Mouse (Mus musculus) kidney, embryonic 16.5 days (tissue): Measurements from ENCODE around the gene Aagab. TPM values are rescaled to one million over a fixed set of nuclear protein-coding genes. Genes with fewer than 3 reads are reported as not detected.

Source experiments
- ATAC-seq: fragments of 200-750 bp; cut with Nextera tagmentation; 2 replicates; pipeline ENCODE4 v1.8.0; 2017; ENCODE audit warnings: moderate TSS enrichment; ENCODE audit not compliant: low FRiP score, low TSS enrichment
- H3K27ac ChIP-seq: fragments of 300-500 bp; sonication (generic); 2 replicates; pipeline ENCODE4 v1.5.1; 2014; ENCODE audit warnings: low read length
- H3K27me3 ChIP-seq: fragments of 300-500 bp; sonication (generic); 2 replicates; pipeline ENCODE4 v1.6.1; 2014; ENCODE audit warnings: low read length, control low read depth, mixed read lengths; ENCODE audit not compliant: insufficient read depth
- H3K36me3 ChIP-seq: fragments of 300-500 bp; sonication (generic); 2 replicates; pipeline ENCODE4 v1.6.1; 2014; ENCODE audit warnings: low read length, control low read depth, mixed read lengths; ENCODE audit not compliant: insufficient read depth
- H3K4me1 ChIP-seq: fragments of 300-500 bp; sonication (generic); 2 replicates; pipeline ENCODE4 v1.6.1; 2014; ENCODE audit warnings: low read length, control low read depth, mixed read lengths; ENCODE audit not compliant: insufficient read depth
- H3K4me2 ChIP-seq: fragments of 300-500 bp; sonication (generic); replicated peaks from 2 replicates; pipeline ENCODE4 v1.6.1; 2014; ENCODE audit warnings: low read depth, low read length
- H3K4me3 ChIP-seq: fragments of 300-500 bp; sonication (generic); 2 replicates; pipeline ENCODE4 v1.5.1; 2014; ENCODE audit warnings: mild to moderate bottlenecking, low read length
- H3K9ac ChIP-seq: fragments of 300-500 bp; sonication (generic); replicated peaks from 2 replicates; pipeline ENCODE4 v1.6.1; 2014; ENCODE audit warnings: low read length
- H3K9me3 ChIP-seq: fragments of 300-500 bp; sonication (generic); 2 replicates; pipeline ENCODE4 v1.6.1; 2016; ENCODE audit warnings: low read length, control low read depth
- WGBS: fragments of 180-500 bp; shearing (Covaris S2); extraction: QIAGEN DNeasy Blood & Tissue Kit; methylation state at CpG from one replicate; pipeline ENCODE4 v1.1.7; 2014; 5-methylcytosine and 5-hydroxymethylcytosine counted together
- polyA plus RNA-seq: library from polyadenylated mRNA; unstranded; fragments of >200 nt; fragmentation: Nextera tagmentation; extraction: Ambion mirVana; gene quantifications from 2 replicates; pipeline ENCODE4 v1.2.1, GENCODE M21; 2015

Aagab gene
- polyA plus RNA-seq, 1 experiment from 2014 or later = 38.3 TPM

DNA sequence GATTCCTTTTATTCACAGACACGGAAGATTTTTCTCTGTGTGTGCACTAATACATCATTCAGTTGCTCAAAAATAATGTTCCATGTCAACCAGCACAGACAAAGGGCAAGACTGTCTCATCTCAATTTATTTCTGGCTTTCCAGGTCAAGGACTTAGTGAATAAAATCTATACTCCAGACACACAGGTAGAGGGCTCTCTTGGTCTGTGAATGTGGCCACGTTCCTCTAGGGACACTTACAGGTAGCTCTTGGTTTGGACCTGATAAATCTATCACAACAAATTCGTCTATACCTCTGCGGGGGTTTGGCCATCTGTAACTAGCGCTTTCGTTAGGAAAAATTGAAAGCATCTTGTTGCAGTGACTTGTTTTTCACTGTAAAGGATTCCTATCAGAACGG, 29.6 kb upstream of the Aagab start:
- no peak overlapping the region for H3K9ac ChIP-seq
- ATAC-seq = no peak
- 68% methylated on average over 7 of the region's 7 CpGs for WGBS

DNA sequence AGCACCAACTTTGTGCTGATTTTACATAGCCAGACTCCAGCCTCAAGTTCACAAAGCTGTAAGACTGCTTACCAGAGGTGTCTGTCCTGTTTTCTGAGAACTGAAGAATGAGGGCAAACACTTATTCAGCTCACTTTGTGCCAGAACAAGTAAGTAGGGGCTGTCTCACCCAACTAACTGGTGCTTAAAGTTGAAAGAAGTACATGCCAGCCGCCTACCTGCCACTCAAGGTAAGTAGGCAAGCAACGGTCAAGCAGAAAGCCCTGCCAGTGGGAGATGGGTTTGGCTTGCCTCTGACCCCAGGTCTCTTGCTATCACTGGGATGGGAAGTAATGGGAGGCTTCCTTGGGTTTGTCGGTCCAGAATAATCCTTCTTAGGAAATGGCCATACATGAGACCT, 25.0 kb upstream of the Aagab start:
- Histone ChIP-seq H3K4me2 (no peak overlapping the region), H3K9ac (no peak overlapping the region), H3K9me3 (no peaks in the 10 kb centered on the region), H3K36me3 (no peaks in the 10 kb centered on the region), H3K4me3 (no peak overlapping the region), H3K4me1 (no peaks in the 10 kb centered on the region), H3K27ac (no peak overlapping the region), H3K27me3 (no peaks in the 10 kb centered on the region)
- no peak for ATAC-seq
- 91% methylated on average over 3 of the region's 3 CpGs for WGBS

More for the DNA sequence above, 29.6 kb upstream of the Aagab start:
- Histone ChIP-seq H3K4me3 (no peak overlapping the region), H3K27me3 (no peaks in the 10 kb centered on the region), H3K36me3 (no peaks in the 10 kb centered on the region), H3K27ac (no peak overlapping the region), H3K9me3 (no peaks in the 10 kb centered on the region), H3K4me2 (no peak overlapping the region), H3K4me1 (peaks cover 24% of the 10 kb centered on the region)

DNA sequence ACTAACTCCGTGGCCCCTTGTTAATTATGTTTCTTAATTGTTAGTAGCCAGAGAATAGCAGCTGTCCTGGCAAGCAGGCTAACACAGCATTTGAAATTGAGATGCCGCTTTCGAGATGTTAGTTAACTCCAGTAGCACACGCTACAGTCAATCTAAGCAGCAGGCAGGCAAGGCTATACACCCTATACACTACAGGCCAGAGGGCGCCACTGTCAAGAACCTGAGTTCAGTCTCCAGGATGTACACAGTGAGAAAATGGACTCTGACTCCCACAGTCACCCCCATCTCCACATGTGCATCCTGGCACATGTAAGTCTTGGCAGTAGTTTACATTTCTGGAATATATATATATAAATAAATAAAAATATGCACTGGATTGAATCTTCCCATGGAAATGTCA, 22.8 kb upstream of the Aagab start:
- WGBS = 85% methylated on average over 5 of the region's 5 CpGs
- H3K4me2 ChIP-seq = no peak overlapping the region
- H3K9ac ChIP-seq = no peak overlapping the region
- no peak overlapping the region for H3K4me3 ChIP-seq
- H3K36me3 ChIP-seq = no peaks in the 10 kb centered on the region
- no peaks in the 10 kb centered on the region for H3K27me3 ChIP-seq
- H3K4me1 ChIP-seq = no peaks in the 10 kb centered on the region
- ATAC-seq = no peak
- no peaks in the 10 kb centered on the region for H3K9me3 ChIP-seq
- H3K27ac ChIP-seq = no peak overlapping the region

DNA sequence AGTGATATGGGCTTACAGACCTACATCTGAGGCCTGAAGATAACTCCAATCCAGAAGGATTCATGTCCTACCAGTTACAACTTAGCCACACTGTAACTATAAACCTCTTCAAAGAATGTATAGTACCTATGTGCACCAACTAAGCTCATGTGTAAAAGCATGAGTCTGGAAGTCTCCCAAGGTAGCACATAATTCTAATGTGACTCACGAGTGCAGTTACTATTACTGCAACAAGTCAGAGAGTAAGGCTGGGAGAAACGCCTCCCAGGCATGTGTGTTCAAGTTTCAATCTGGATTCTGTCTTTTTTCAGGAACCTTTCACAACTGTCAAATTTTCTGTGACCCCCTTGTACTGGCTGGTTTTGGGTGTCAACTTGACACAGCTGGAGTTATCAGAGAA, 22.4 kb upstream of the Aagab start:
- ATAC-seq = no peak
- no peak overlapping the region for H3K4me2 ChIP-seq
- H3K9me3 ChIP-seq = no peaks in the 10 kb centered on the region
- 85% methylated on average over 2 of the region's 2 CpGs for WGBS
- no peak overlapping the region for H3K9ac ChIP-seq
- no peaks in the 10 kb centered on the region for H3K4me1 ChIP-seq
- H3K4me3 ChIP-seq = no peak overlapping the region
- H3K27ac ChIP-seq = no peak overlapping the region
- no peaks in the 10 kb centered on the region for H3K27me3 ChIP-seq
- H3K36me3 ChIP-seq = no peaks in the 10 kb centered on the region

DNA sequence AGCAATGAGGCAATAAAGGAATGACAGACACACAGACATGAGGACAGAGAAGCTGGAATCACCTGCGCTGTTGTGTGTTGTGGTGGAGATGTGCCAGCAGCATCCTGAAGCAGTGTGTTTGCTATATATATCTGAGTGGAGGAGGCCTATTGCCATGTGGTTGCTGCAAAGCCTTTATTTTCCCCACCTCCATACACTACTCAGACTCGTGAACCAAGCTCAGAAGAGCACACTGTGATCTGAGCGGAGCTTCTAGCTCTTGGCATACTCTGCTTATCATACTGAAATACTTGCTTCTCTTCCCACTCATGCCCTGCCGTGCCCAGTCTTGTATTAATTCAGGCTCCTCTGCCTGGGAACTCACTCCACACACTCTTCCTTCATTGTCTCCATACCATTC, 20.7 kb upstream of the Aagab start:
- H3K9me3 ChIP-seq = no peaks in the 10 kb centered on the region
- no peak for ATAC-seq
- WGBS = 79% methylated on average over 4 of the region's 4 CpGs
- no peaks in the 10 kb centered on the region for H3K36me3 ChIP-seq
- no peak overlapping the region for H3K4me2 ChIP-seq
- H3K27ac ChIP-seq = no peak overlapping the region
- H3K4me1 ChIP-seq = no peaks in the 10 kb centered on the region
- H3K27me3 ChIP-seq = no peaks in the 10 kb centered on the region
- no peak overlapping the region for H3K9ac ChIP-seq
- H3K4me3 ChIP-seq = no peak overlapping the region

DNA sequence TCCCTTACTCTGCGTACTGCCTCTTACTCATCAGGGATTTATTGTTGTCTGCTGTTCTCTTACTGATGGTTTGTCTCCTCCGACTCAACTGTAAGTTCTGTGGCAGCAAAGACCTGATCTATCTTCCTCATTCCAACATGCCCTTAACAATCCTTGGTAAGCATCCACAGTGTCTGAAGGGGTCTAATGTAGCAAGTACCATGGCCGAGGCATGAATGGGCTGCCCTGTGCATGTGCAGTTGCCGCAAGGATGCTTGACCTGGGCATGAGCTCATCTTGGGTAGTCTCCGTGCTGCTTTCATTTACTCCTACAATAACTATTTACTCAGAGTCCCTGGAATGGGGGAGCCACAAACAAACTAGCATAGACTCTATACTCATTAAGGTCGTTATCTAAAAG, 17.2 kb upstream of the Aagab start:
- Histone ChIP-seq H3K36me3 (no peaks in the 10 kb centered on the region), H3K4me3 (no peak overlapping the region), H3K4me1 (no peaks in the 10 kb centered on the region), H3K4me2 (no peak overlapping the region), H3K9me3 (no peaks in the 10 kb centered on the region), H3K27ac (no peak overlapping the region), H3K27me3 (no peaks in the 10 kb centered on the region), H3K9ac (no peak overlapping the region)
- WGBS = 91% methylated on average over 6 of the region's 6 CpGs
- no peak for ATAC-seq

DNA sequence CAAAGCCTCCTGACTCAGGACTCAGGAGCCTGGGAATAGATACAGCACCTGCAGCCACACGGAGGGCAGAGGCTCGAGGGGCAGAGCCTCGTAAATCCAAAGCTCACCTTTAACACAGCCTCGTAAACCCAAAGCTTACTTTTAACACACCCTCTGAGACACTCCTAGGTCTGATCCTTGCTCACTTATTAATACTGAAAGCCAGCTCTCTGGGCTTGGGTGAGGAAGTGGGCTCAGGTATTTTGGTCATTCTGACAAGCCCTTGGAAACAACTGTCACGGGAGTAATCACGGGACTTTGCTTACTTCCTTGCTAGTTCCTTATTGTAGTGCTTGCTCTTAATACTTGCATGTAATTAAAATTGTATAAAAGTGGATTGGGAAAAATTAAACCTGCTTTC, 13.3 kb upstream of the Aagab start:
- no peaks in the 10 kb centered on the region for H3K4me1 ChIP-seq
- H3K9ac ChIP-seq = no peak overlapping the region
- H3K4me3 ChIP-seq = no peak overlapping the region
- no peaks in the 10 kb centered on the region for H3K9me3 ChIP-seq
- 33% methylated on average over 6 of the region's 6 CpGs for WGBS
- no peak overlapping the region for H3K4me2 ChIP-seq
- no peak for ATAC-seq
- H3K27ac ChIP-seq = no peak overlapping the region
- H3K36me3 ChIP-seq = no peaks in the 10 kb centered on the region
- H3K27me3 ChIP-seq = no peaks in the 10 kb centered on the region

DNA sequence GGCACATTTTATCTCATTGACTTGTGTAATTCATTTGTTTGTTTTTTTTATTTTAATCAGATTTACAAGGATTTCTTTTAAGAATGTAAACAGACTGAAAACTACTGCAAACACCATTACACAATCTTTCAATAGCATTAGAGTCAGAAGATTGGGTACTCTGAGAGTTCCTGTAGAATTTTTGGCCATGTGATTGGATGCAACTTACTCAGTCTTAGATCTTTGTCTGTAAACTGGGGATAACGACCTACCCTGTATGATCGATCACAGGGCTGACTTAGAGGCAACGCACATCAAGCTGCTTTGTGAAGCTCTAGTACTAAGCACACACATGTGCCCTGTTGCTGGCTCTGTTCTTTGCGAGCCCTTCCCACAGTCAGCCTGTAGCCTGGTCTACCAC, 11.9 kb upstream of the Aagab start:
- no peak for ATAC-seq
- H3K4me1 ChIP-seq = no peaks in the 10 kb centered on the region
- 93% methylated on average over 4 of the region's 4 CpGs for WGBS
- H3K27ac ChIP-seq = no peak overlapping the region
- H3K4me3 ChIP-seq = no peak overlapping the region
- no peaks in the 10 kb centered on the region for H3K36me3 ChIP-seq
- H3K9ac ChIP-seq = no peak overlapping the region
- no peaks in the 10 kb centered on the region for H3K27me3 ChIP-seq
- no peaks in the 10 kb centered on the region for H3K9me3 ChIP-seq
- no peak overlapping the region for H3K4me2 ChIP-seq

DNA sequence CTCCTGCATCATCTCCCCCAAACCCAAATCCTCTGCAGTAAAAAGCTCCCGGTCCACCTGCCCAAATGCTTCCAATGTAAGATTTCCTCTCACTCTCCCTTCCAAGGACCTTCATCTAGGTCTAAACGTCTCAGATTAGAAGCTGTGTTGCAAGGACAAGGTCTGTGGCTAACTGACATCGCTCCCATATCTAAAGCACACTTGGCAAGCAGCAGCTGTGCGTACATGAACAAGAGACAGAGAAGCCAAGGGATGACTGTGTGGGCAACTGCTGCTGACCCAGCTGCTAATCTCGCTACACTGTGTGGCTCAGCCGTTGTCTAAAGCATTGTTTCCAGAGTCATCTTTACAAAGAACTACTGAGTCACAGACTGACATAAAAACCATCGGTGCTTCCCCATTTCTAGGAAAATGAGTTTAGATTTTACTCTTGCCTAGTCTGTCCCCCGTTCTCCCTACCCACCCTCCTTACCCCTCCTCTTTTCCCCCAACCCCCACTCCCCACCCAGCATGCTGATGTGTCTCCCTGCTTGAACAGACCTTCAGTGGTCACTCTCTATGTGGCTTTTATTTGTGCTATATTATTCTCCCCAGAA, 10.7 kb upstream of the Aagab start:
- WGBS = 91% methylated on average over 8 of the region's 8 CpGs
- Histone ChIP-seq H3K36me3 (no peaks in the 10 kb centered on the region), H3K4me1 (no peaks in the 10 kb centered on the region), H3K27me3 (no peaks in the 10 kb centered on the region), H3K4me2 (no peak overlapping the region), H3K9me3 (no peaks in the 10 kb centered on the region), H3K4me3 (no peak overlapping the region), H3K27ac (no peak overlapping the region), H3K9ac (no peak overlapping the region)
- no peak for ATAC-seq

DNA sequence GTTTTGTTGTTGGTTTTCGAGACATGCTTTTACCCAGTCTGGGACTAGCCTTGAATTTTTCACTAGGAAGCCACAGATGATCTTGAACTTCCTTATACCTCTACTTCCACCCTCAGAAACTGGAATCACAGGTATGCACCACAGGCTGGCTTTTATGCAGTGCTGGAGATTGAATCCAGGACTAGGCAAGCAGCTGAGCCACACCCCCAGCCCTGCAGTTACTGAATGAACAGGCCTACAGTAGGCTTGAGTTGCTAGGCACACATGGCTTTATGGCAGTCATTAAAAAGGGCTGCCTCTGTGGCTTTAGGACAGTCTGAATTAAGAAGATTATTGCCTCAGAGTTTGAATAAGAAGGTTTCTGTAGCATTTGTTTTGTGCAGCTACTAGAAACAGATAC, 7.4 kb upstream of the Aagab start:
- H3K36me3 ChIP-seq = no peaks in the 10 kb centered on the region
- H3K27me3 ChIP-seq = no peaks in the 10 kb centered on the region
- ATAC-seq = no peak
- H3K4me3 ChIP-seq = no peak overlapping the region
- no peak overlapping the region for H3K4me2 ChIP-seq
- H3K27ac ChIP-seq = no peak overlapping the region
- H3K9me3 ChIP-seq = no peaks in the 10 kb centered on the region
- no peaks in the 10 kb centered on the region for H3K4me1 ChIP-seq
- WGBS = 100% methylated on average over 1 of the region's 1 CpGs
- no peak overlapping the region for H3K9ac ChIP-seq
